Mouse (Mus musculus) kidney, embryonic 14.5 days (tissue): Measurements from ENCODE around the gene Gpam. TPM values are rescaled to one million over a fixed set of nuclear protein-coding genes. Genes with fewer than 3 reads are reported as not detected.
"Not testable (repeated sequence)": the region's sequence is repeated elsewhere in the genome, so short reads cannot be mapped to it uniquely, and the experiment has no call there.

ENCODE experiments used
- ATAC-seq: fragments of 200-750 bp; cut with Nextera tagmentation; 2 replicates; pipeline ENCODE4 v1.8.0; 2017; ENCODE audit warnings: moderate number of reproducible peaks, mild to moderate bottlenecking, moderate TSS enrichment, moderate library complexity; ENCODE audit not compliant: low FRiP score, low TSS enrichment
- H3K27ac ChIP-seq: fragments of 300-500 bp; sonication (generic); 2 replicates; pipeline ENCODE4 v1.5.1; 2014; ENCODE audit warnings: low read depth, mild to moderate bottlenecking, low read length, moderate library complexity, mixed read lengths
- H3K27me3 ChIP-seq: fragments of 300-500 bp; sonication (generic); 2 replicates; pipeline ENCODE4 v1.6.1; 2014; ENCODE audit warnings: mild to moderate bottlenecking, low read length; ENCODE audit not compliant: control insufficient read depth, insufficient read depth
- H3K36me3 ChIP-seq: fragments of 300-500 bp; sonication (generic); 2 replicates; pipeline ENCODE4 v1.6.1; 2014; ENCODE audit warnings: low read length, mixed read lengths; ENCODE audit not compliant: control insufficient read depth, insufficient read depth
- H3K4me1 ChIP-seq: fragments of 300-500 bp; sonication (generic); 2 replicates; pipeline ENCODE4 v1.6.1; 2014; ENCODE audit warnings: low read length, mixed read lengths; ENCODE audit not compliant: control insufficient read depth, insufficient read depth
- H3K4me2 ChIP-seq: fragments of 300-500 bp; sonication (generic); replicated peaks from 2 replicates; pipeline ENCODE4 v1.6.1; 2014; ENCODE audit warnings: low read depth, mild to moderate bottlenecking, low read length
- H3K4me3 ChIP-seq: fragments of 300-500 bp; sonication (generic); 2 replicates; pipeline ENCODE4 v1.5.1; 2014; ENCODE audit warnings: mild to moderate bottlenecking, low read length
- H3K9ac ChIP-seq: fragments of 300-500 bp; sonication (generic); 2 replicates; pipeline ENCODE4 v1.6.1; 2014; ENCODE audit warnings: low read depth, mild to moderate bottlenecking, low read length, moderate library complexity
- H3K9me3 ChIP-seq: fragments of 300-500 bp; sonication (generic); 2 replicates; pipeline ENCODE4 v1.6.1; 2016; ENCODE audit warnings: low read length; ENCODE audit not compliant: control insufficient read depth
- WGBS: fragments of 180-500 bp; shearing (Covaris S2); extraction: QIAGEN DNeasy Blood & Tissue Kit; methylation state at CpG from one replicate; pipeline ENCODE4 v1.1.7; 2014; 5-methylcytosine and 5-hydroxymethylcytosine counted together
- polyA plus RNA-seq: library from polyadenylated mRNA; unstranded; fragments of >200 nt; fragmentation: Nextera tagmentation; extraction: Ambion mirVana; gene quantifications from 2 replicates; pipeline ENCODE4 v1.2.1, GENCODE M21; 2014

The Gpam gene
- 11.8 and 22.2 TPM in 2 replicates for polyA plus RNA-seq

DNA sequence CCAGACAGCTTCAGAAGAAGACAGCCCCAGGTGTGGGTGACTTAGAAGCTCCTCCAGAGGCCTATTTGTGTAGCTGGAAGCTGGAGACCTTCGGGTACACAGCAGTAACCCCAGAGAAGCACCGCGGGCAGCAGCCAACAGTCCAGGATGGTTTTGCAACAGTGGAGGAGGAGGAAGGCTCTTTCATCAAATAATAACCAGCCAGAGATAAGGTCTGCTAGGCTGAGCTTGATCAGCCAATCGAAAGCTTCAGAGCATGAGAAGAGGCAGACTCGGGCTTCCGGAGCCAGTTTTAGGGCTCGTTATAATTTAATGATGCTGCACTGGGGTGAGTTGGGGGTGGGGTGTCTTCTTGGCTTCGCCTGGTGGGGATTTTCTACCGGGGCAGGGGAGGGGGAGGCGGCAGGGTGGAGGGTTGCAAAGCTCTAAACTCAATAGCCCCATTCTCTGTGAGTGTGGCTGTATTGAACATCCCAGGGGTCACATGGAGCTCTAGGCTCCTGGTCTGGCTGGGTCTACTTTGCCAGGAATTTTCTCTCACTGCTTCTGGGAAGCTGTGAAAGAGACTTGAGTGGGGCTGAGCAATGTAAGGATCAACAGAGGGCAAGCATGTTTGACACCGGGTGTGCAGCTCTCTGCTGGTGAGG, at the start of gene Gpam:
Gpam (minus strand) TSS at position 167 of the 647 bp plus-strand sequence.
- Histone ChIP-seq H3K4me2 (peak within 1 kb of the TSS; percentile 19), H3K9me3 (no peaks in the 10 kb centered on the region), H3K9ac (no peak within 1 kb of the TSS), H3K36me3 (no peaks in the 10 kb centered on the region), H3K4me1 (peaks cover 10% of the 10 kb centered on the region), H3K27me3 (no peaks in the 10 kb centered on the region), H3K27ac (no peak within 1 kb of the TSS), H3K4me3 (peak within 1 kb of the TSS; percentile 9; the same call in 1 of the 2 replicates)
- ATAC-seq, result peak; percentile 53; the same call in 1 of the 2 replicates
- WGBS, result 47% methylated on average over 11 of the region's 11 CpGs

DNA sequence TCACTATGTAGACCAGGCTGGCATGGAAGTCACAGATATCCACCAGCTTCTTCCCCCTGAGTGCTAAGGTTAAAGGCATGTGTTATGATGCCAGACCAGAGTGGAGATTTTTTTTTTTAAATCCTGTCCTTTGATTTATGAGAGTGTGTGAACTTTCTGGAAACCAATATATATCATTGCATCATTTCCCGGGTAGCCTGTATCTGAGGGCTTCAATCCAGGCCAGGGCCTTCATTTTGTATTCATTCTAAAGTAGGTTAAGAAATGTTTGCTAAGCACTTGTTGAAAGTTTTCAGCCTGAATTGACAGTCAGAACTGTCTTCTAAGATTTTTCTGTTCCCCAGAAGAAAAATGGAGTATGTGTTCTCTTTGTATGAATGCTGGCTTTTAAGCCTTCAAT, 44.5 kb upstream of the Gpam start:
- H3K27ac ChIP-seq, result no peak overlapping the region
- no peaks in the 10 kb centered on the region for H3K4me1 ChIP-seq
- H3K9ac ChIP-seq, result no peak overlapping the region
- no peak overlapping the region for H3K4me3 ChIP-seq
- H3K4me2 ChIP-seq, result no peak overlapping the region
- ATAC-seq, result no peak
- WGBS, result 32% methylated on average over 1 of the region's 1 CpGs
- H3K36me3 ChIP-seq, result no peaks in the 10 kb centered on the region
- H3K27me3 ChIP-seq, result no peaks in the 10 kb centered on the region
- H3K9me3 ChIP-seq, result peaks cover 9% of the 10 kb centered on the region; the same call in 1 of the 2 replicates

DNA sequence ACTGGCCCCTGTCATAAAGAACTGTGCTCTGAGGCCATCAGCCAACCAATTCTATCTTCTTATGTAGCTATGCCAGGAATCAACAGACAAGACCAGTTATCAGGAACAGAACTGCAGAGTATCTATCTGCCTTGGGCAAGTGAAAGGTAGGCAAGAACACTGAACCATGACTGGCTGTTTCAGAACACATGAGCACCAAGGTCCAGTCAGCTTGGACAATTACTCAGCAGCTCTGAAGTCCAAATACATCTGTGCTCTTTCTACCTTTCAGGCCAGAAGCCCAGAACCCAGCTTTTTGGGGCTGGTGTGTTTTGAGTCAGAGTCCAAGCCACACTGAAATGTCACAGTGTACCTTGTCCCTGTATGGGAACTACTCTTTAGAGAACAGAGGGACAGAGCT, 43.4 kb upstream of the Gpam start:
- no peak for ATAC-seq
- no peak overlapping the region for H3K9ac ChIP-seq

DNA sequence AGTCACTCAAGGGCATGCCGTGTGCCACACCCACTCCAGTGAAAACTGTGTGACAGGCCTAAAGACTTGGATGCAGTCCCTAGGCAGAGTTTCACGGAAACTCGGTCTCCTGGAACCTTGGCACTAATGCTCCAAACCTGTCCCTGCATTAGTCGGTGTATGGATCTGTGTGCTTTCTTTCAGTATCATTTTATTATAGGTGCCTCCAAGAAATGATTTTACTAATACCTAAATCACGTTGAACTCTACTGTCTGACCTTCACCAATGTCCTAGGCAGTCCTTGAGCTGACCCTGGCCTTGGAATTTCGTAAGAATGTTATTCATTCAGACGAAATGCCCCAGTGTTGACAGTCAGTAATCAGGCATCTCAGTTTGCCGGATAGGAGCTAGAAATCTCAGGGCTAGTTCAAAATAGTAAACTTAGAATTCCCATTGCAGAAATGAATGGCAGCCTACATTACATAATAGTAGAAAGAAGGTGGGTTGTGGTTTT, 42.2 kb upstream of the Gpam start:
- not testable (repeated sequence) for H3K9ac ChIP-seq, H3K4me3 ChIP-seq, H3K4me1 ChIP-seq, H3K36me3 ChIP-seq, H3K27ac ChIP-seq, H3K9me3 ChIP-seq, H3K27me3 ChIP-seq, H3K4me2 ChIP-seq, ATAC-seq
- 90% methylated on average over 8 of the region's 8 CpGs for WGBS

More for the DNA sequence above, 43.4 kb upstream of the Gpam start:
- Histone ChIP-seq H3K4me2 (no peak overlapping the region), H3K4me1 (no peaks in the 10 kb centered on the region), H3K9me3 (peaks cover 9% of the 10 kb centered on the region; the same call in 1 of the 2 replicates), H3K36me3 (no peaks in the 10 kb centered on the region), H3K4me3 (no peak overlapping the region), H3K27ac (no peak overlapping the region), H3K27me3 (no peaks in the 10 kb centered on the region)

- H3K4me3 ChIP-seq, result no peak overlapping the region
- no peaks in the 10 kb centered on the region for H3K27me3 ChIP-seq
- no peak for ATAC-seq
- no peak overlapping the region for H3K4me2 ChIP-seq
- no peak overlapping the region for H3K27ac ChIP-seq
- WGBS, result 76% methylated on average over 6 of the region's 6 CpGs
- H3K4me1 ChIP-seq, result no peaks in the 10 kb centered on the region
- H3K36me3 ChIP-seq, result no peaks in the 10 kb centered on the region
- H3K9me3 ChIP-seq, result peaks cover 9% of the 10 kb centered on the region; the same call in 1 of the 2 replicates
- H3K9ac ChIP-seq, result no peak overlapping the region
Observed at GRCm38 (mm10) chr19:55168360-55168759, 41.3 kb upstream of the Gpam start.

- no peak for ATAC-seq
- WGBS, result 72% methylated on average over 2 of the region's 2 CpGs
- Histone ChIP-seq H3K27ac (no peak overlapping the region), H3K4me3 (no peak overlapping the region), H3K4me2 (no peak overlapping the region), H3K9me3 (peaks cover 9% of the 10 kb centered on the region; the same call in 1 of the 2 replicates), H3K4me1 (no peaks in the 10 kb centered on the region), H3K27me3 (no peaks in the 10 kb centered on the region), H3K36me3 (no peaks in the 10 kb centered on the region), H3K9ac (no peak overlapping the region)
Observed at GRCm38 (mm10) chr19:55167741-55168140, 40.7 kb upstream of the Gpam start.

- no peak overlapping the region for H3K4me2 ChIP-seq
- ATAC-seq, result no peak
Observed at GRCm38 (mm10) chr19:55166741-55167140, 39.7 kb upstream of the Gpam start.

GRCm38 (mm10) chr19:55165954-55166353, 38.9 kb upstream of the Gpam start:
- Histone ChIP-seq H3K9ac (no peak overlapping the region), H3K36me3 (no peaks in the 10 kb centered on the region), H3K4me2 (no peak overlapping the region), H3K4me1 (no peaks in the 10 kb centered on the region), H3K27ac (no peak overlapping the region), H3K4me3 (no peak overlapping the region), H3K9me3 (peaks cover 9% of the 10 kb centered on the region; the same call in 1 of the 2 replicates), H3K27me3 (no peaks in the 10 kb centered on the region)
- no peak for ATAC-seq
- 76% methylated on average over 4 of the region's 4 CpGs for WGBS

More at GRCm38 (mm10) chr19:55166741-55167140, 39.7 kb upstream of the Gpam start:
- no peak overlapping the region for H3K4me3 ChIP-seq
- H3K27me3 ChIP-seq, result no peaks in the 10 kb centered on the region
- H3K9me3 ChIP-seq, result peaks cover 9% of the 10 kb centered on the region; the same call in 1 of the 2 replicates
- H3K9ac ChIP-seq, result no peak overlapping the region
- WGBS, result 90% methylated on average over 2 of the region's 2 CpGs
- no peaks in the 10 kb centered on the region for H3K36me3 ChIP-seq
- H3K27ac ChIP-seq, result no peak overlapping the region
- H3K4me1 ChIP-seq, result no peaks in the 10 kb centered on the region

GRCm38 (mm10) chr19:55165183-55165865, 38.3 kb upstream of the Gpam start:
- Histone ChIP-seq H3K36me3 (no peaks in the 10 kb centered on the region), H3K4me2 (no peak overlapping the region), H3K9ac (no peak overlapping the region), H3K4me1 (no peaks in the 10 kb centered on the region), H3K27ac (no peak overlapping the region), H3K27me3 (no peaks in the 10 kb centered on the region), H3K9me3 (peaks cover 7% of the 10 kb centered on the region; the same call in 1 of the 2 replicates), H3K4me3 (no peak overlapping the region)
- ATAC-seq, result no peak
- 63% methylated on average over 1 of the region's 1 CpGs for WGBS
